Comparison of ENCODE assay signal across 19 mouse cellular contexts in genomic region chr4:87823191-87823590, GRCm38 (mm10).
DNase-seq lines count a peak whose midpoint lies in the region; ATAC-seq and TF ChIP-seq lines count a peak whose summit lies in the region.
"Had no signal": no experiment of that assay in that cellular context is flagged by ENCODE, and none has a peak within 500 bp of the region (broad histone marks: within the 10 kb centered on the region; RNA-seq: fewer than 3 reads in every experiment).

No protein-coding gene starts in this region.

- H3K9me3 ChIP-seq in forebrain, embryonic 16.5 days (ENCODE audit: control insufficient read depth, low read length) = no peaks in the 10 kb centered on the region
- H3K9me3 ChIP-seq in forebrain, embryonic 14.5 days (replicated peaks; ENCODE audit: control insufficient read depth, low read length) = no peaks in the 10 kb centered on the region
- H3K9me3 ChIP-seq in lung, embryonic 14.5 days (ENCODE audit: low read depth, low read length) = no peaks in the 10 kb centered on the region
- no peaks in the 10 kb centered on the region for H3K9me3 ChIP-seq in liver, postnatal 0 days (ENCODE audit: low read length)
- H3K9me3 ChIP-seq: embryonic facial prominence, embryonic 10.5 days; hindbrain, embryonic 10.5 days; limb, embryonic 10.5 days; lung, embryonic 15.5 days; stomach, embryonic 15.5 days had no signal

- H3K4me3 ChIP-seq in forebrain, embryonic 16.5 days (replicated peaks; ENCODE audit: low read length) = no peak overlapping the region
- no peak overlapping the region for H3K4me3 ChIP-seq in forebrain, embryonic 14.5 days (ENCODE audit: low read depth, low read length)
- H3K4me3 ChIP-seq in lung, embryonic 14.5 days (ENCODE audit: low read depth, low read length) = no peak overlapping the region
- H3K4me3 ChIP-seq in lung, adult 2 months (replicated peaks; ENCODE audit: extremely low read depth, low read depth, low read length) = no peak overlapping the region
- H3K4me3 ChIP-seq in liver, postnatal 0 days (ENCODE audit: low read depth, low read length) = no peak overlapping the region
- H3K4me3 ChIP-seq: embryonic facial prominence, embryonic 10.5 days; hindbrain, embryonic 10.5 days; limb, embryonic 10.5 days; lung, embryonic 15.5 days; stomach, embryonic 15.5 days had no signal

- TF ChIP-seq EP300 in liver, postnatal 0 days (IDR thresholded peaks at IDR 0.05; ENCODE audit: low read depth) = no peak

- peak overlapping the region; percentile 47 for H3K27ac ChIP-seq in forebrain, embryonic 16.5 days (ENCODE audit: low read length)
- H3K27ac ChIP-seq in forebrain, embryonic 14.5 days (ENCODE audit: low read depth, low read length) = no peak overlapping the region
- H3K27ac ChIP-seq in lung, embryonic 14.5 days (ENCODE audit: low read depth) = no peak overlapping the region
- H3K27ac ChIP-seq in liver, postnatal 0 days (ENCODE audit: low read depth) = no peak overlapping the region
- H3K27ac ChIP-seq: embryonic facial prominence, embryonic 10.5 days; hindbrain, embryonic 10.5 days; limb, embryonic 10.5 days; stomach, embryonic 15.5 days had no signal

- no peaks in the 10 kb centered on the region for H3K27me3 ChIP-seq in forebrain, embryonic 16.5 days (replicated peaks; ENCODE audit: control insufficient read depth, insufficient read depth, low read length)
- H3K27me3 ChIP-seq in forebrain, embryonic 14.5 days (replicated peaks; ENCODE audit: control insufficient read depth, insufficient read depth, low read length) = no peaks in the 10 kb centered on the region
- H3K27me3 ChIP-seq in lung, embryonic 14.5 days (ENCODE audit: insufficient read depth, low read length) = no peaks in the 10 kb centered on the region
- no peaks in the 10 kb centered on the region for H3K27me3 ChIP-seq in liver, postnatal 0 days (ENCODE audit: insufficient read depth, low read length)
- H3K27me3 ChIP-seq: lung, embryonic 15.5 days; stomach, embryonic 15.5 days had no signal

- H3K9ac ChIP-seq in forebrain, embryonic 16.5 days (replicated peaks; ENCODE audit: low read depth, low read length) = no peak overlapping the region
- no peak overlapping the region for H3K9ac ChIP-seq in forebrain, embryonic 14.5 days (ENCODE audit: low read length)
- no peak overlapping the region for H3K9ac ChIP-seq in lung, embryonic 14.5 days
- no peak overlapping the region for H3K9ac ChIP-seq in liver, postnatal 0 days (replicated peaks)
- H3K9ac ChIP-seq: lung, embryonic 15.5 days; stomach, embryonic 15.5 days had no signal

- no peak overlapping the region for H3K4me2 ChIP-seq in forebrain, embryonic 16.5 days (ENCODE audit: low read length)
- no peak overlapping the region for H3K4me2 ChIP-seq in forebrain, embryonic 14.5 days (ENCODE audit: low read length)
- H3K4me2 ChIP-seq in lung, embryonic 14.5 days = no peak overlapping the region
- peak overlapping the region; percentile 10; the same call in 1 of the 2 replicates for H3K4me2 ChIP-seq in liver, postnatal 0 days (ENCODE audit: low read depth, low read length)
- H3K4me2 ChIP-seq: lung, embryonic 15.5 days; midbrain, embryonic 11.5 days; stomach, embryonic 15.5 days had no signal

- no peak for ATAC-seq in forebrain, embryonic 16.5 days
- ATAC-seq in forebrain, embryonic 14.5 days = no peak
- ATAC-seq in lung, embryonic 14.5 days (ENCODE audit: insufficient read depth) = peak; percentile 44; the same call in 1 of the 2 replicates
- peak; percentile 49 to 58; a peak in 3 of 4 replicates for ATAC-seq in hematopoietic stem cell, adult 5-6 weeks (replicated peaks in 1 of 2; ENCODE audit: insufficient read depth in 1 of 2, low FRiP score in 2 of 2, low TSS enrichment in 1 of 2, low read depth in 1 of 2, poor library complexity in 2 of 2, severe bottlenecking in 2 of 2)
- no peak for ATAC-seq in liver, postnatal 0 days

- no peak for DNase-seq in forebrain, embryonic 14.5 days (ENCODE audit: low spot score)
- peak; percentile 38 for DNase-seq in lung, embryonic 14.5 days
- no peak for DNase-seq in lung, adult 2 months
- DNase-seq in liver, postnatal 0 days = no peak
- no peak for DNase-seq in B cell, adult 2 months
- DNase-seq: adrenal gland, postnatal 25 days; cerebellum, adult 18-20 months; heart, adult 11 months; kidney, adult 11 months; kidney, postnatal 10 days; thymus, adult 2 months had no signal

- no peak for TF ChIP-seq POLR2A in lung, adult 2 months (IDR thresholded peaks at IDR 0.05; ENCODE audit: borderline replicate concordance, extremely low read depth, low read depth, low read length)

- peaks cover 21% of the 10 kb centered on the region for H3K4me1 ChIP-seq in forebrain, embryonic 16.5 days (replicated peaks; ENCODE audit: control insufficient read depth, insufficient read depth, low read length)
- peaks cover 8% of the 10 kb centered on the region for H3K4me1 ChIP-seq in forebrain, embryonic 14.5 days (ENCODE audit: control insufficient read depth, insufficient read depth, low read length)
- no peaks in the 10 kb centered on the region for H3K4me1 ChIP-seq in lung, embryonic 14.5 days (ENCODE audit: insufficient read depth)
- peaks cover 6% of the 10 kb centered on the region for H3K4me1 ChIP-seq in lung, adult 2 months (ENCODE audit: control insufficient read depth, insufficient read depth, low read length)
- no peaks in the 10 kb centered on the region for H3K4me1 ChIP-seq in liver, postnatal 0 days (ENCODE audit: insufficient read depth)
- H3K4me1 ChIP-seq: embryonic facial prominence, embryonic 10.5 days; hindbrain, embryonic 10.5 days; limb, embryonic 10.5 days; stomach, embryonic 15.5 days had no signal

- no peaks in the 10 kb centered on the region for H3K36me3 ChIP-seq in forebrain, embryonic 16.5 days (ENCODE audit: control insufficient read depth, insufficient read depth)
- peaks cover 6% of the 10 kb centered on the region for H3K36me3 ChIP-seq in forebrain, embryonic 14.5 days (ENCODE audit: control insufficient read depth, insufficient read depth, low read length)
- 0 out of 2 replicates have a peak, but pooled peaks cover 3% of the 10 kb centered on the region for H3K36me3 ChIP-seq in lung, embryonic 14.5 days (ENCODE audit: insufficient read depth)
- no peaks in the 10 kb centered on the region for H3K36me3 ChIP-seq in liver, postnatal 0 days (replicated peaks; ENCODE audit: insufficient read depth, low read length)
- H3K36me3 ChIP-seq: lung, embryonic 15.5 days; stomach, embryonic 15.5 days had no signal

- TF ChIP-seq CTCF in lung, embryonic 14.5 days (IDR thresholded peaks at IDR 0.05; ENCODE audit: low read depth) = no peak
- TF ChIP-seq CTCF in lung, adult 2 months (IDR thresholded peaks at IDR 0.05; ENCODE audit: insufficient read depth, low read length) = no peak
- TF ChIP-seq CTCF in liver, postnatal 0 days (IDR thresholded peaks at IDR 0.05; ENCODE audit: low read depth) = no peak

- WGBS in forebrain, embryonic 16.5 days = 55% methylated on average over 6 of the region's 6 CpGs
- 74% methylated on average over 6 of the region's 6 CpGs for WGBS in forebrain, embryonic 14.5 days
- WGBS in lung, embryonic 14.5 days = 52% methylated on average over 6 of the region's 6 CpGs
- 19% methylated on average over 6 of the region's 6 CpGs for WGBS in lung, adult 2 months
- WGBS in liver, postnatal 0 days (ENCODE audit: insufficient replicate concordance) = 42% methylated on average over 6 of the region's 6 CpGs

Comparison
In these comparisons a context has a peak if more than half of its experiments do, and no peak if none do; other contexts are left out.
1. ATAC-seq: peak in lung, embryonic 14.5 days (single experiment) and hematopoietic stem cell, adult 5-6 weeks (2 of 2); none in forebrain, embryonic 16.5 days (single experiment), forebrain, embryonic 14.5 days (single experiment) and liver, postnatal 0 days (single experiment).